Comparison of ENCODE assay signal across 10 mouse cellular contexts in genomic region chr9:92270927-92271326, GRCm38 (mm10). TPM values are rescaled to one million over a fixed set of nuclear protein-coding genes. Genes with fewer than 3 reads are reported as not detected.
DNase-seq lines count a peak whose midpoint lies in the region; ATAC-seq and TF ChIP-seq lines count a peak whose summit lies in the region.
"Had no signal": no experiment of that assay in that cellular context is flagged by ENCODE, and none has a peak within 500 bp of the region (broad histone marks: within the 10 kb centered on the region; RNA-seq: fewer than 3 reads in every experiment).

No protein-coding gene starts in this region.

- H3K4me3 ChIP-seq in midbrain, postnatal 0 days (ENCODE audit: low read depth, low read length) = no peak overlapping the region
- H3K4me3 ChIP-seq in midbrain, embryonic 15.5 days = no peak overlapping the region
- no peak overlapping the region for H3K4me3 ChIP-seq in limb, embryonic 13.5 days
- H3K4me3 ChIP-seq: neural tube, embryonic 13.5 days had no signal

- no peaks in the 10 kb centered on the region for H3K27me3 ChIP-seq in midbrain, postnatal 0 days (ENCODE audit: insufficient read depth, low read length)
- no peaks in the 10 kb centered on the region for H3K27me3 ChIP-seq in midbrain, embryonic 15.5 days (replicated peaks)
- H3K27me3 ChIP-seq in limb, embryonic 13.5 days = no peaks in the 10 kb centered on the region
- H3K27me3 ChIP-seq: neural tube, embryonic 13.5 days had no signal

- H3K9me3 ChIP-seq in midbrain, postnatal 0 days (ENCODE audit: low read length) = no peaks in the 10 kb centered on the region
- no peaks in the 10 kb centered on the region for H3K9me3 ChIP-seq in midbrain, embryonic 15.5 days
- no peaks in the 10 kb centered on the region for H3K9me3 ChIP-seq in limb, embryonic 13.5 days
- H3K9me3 ChIP-seq: neural tube, embryonic 13.5 days had no signal

- peak; percentile 41 for DNase-seq in midbrain, postnatal 0 days (ENCODE audit: low spot score)
- DNase-seq in adrenal gland, postnatal 4 days (ENCODE audit: low spot score in 2 of 2) = peak; percentile 29 to 64
- DNase-seq in gastrocnemius, postnatal 4 days (ENCODE audit: low spot score in 2 of 2) = peak; percentile 46 to 80
- DNase-seq in urinary bladder, postnatal 25 days (ENCODE audit: low spot score) = peak; percentile 24
- DNase-seq in embryo, embryonic 10 days (ENCODE audit: low spot score) = no peak

- no peaks in the 10 kb centered on the region for H3K36me3 ChIP-seq in midbrain, postnatal 0 days (ENCODE audit: insufficient read depth, low read length)
- H3K36me3 ChIP-seq in midbrain, embryonic 15.5 days (replicated peaks) = no peaks in the 10 kb centered on the region
- H3K36me3 ChIP-seq in limb, embryonic 13.5 days = peaks cover 42% of the 10 kb centered on the region
- H3K36me3 ChIP-seq: neural tube, embryonic 13.5 days had no signal

- TF ChIP-seq CTCF in midbrain, postnatal 0 days (IDR thresholded peaks at IDR 0.05) = no peak

- WGBS in midbrain, postnatal 0 days = 41% methylated on average over 4 of the region's 4 CpGs
- 45% methylated on average over 4 of the region's 4 CpGs for WGBS in midbrain, embryonic 15.5 days
- WGBS in limb, embryonic 13.5 days = 35% methylated on average over 4 of the region's 4 CpGs

- H3K27ac ChIP-seq in midbrain, postnatal 0 days (ENCODE audit: low read depth, low read length) = no peak overlapping the region
- no peak overlapping the region for H3K27ac ChIP-seq in midbrain, embryonic 15.5 days
- H3K27ac ChIP-seq in limb, embryonic 13.5 days = no peak overlapping the region
- H3K27ac ChIP-seq: neural tube, embryonic 13.5 days had no signal

- H3K4me1 ChIP-seq in midbrain, postnatal 0 days (ENCODE audit: insufficient read depth, low read length) = no peaks in the 10 kb centered on the region
- no peaks in the 10 kb centered on the region for H3K4me1 ChIP-seq in midbrain, embryonic 15.5 days
- H3K4me1 ChIP-seq in limb, embryonic 13.5 days = peaks cover 18% of the 10 kb centered on the region
- H3K4me1 ChIP-seq: neural tube, embryonic 13.5 days had no signal

- no peak overlapping the region for H3K4me2 ChIP-seq in midbrain, postnatal 0 days (ENCODE audit: low read depth, low read length, poor library complexity, severe bottlenecking)
- H3K4me2 ChIP-seq in midbrain, embryonic 15.5 days = no peak overlapping the region
- no peak overlapping the region for H3K4me2 ChIP-seq in limb, embryonic 13.5 days (replicated peaks)
- H3K4me2 ChIP-seq: neural tube, embryonic 13.5 days had no signal

- no peak for ATAC-seq in midbrain, postnatal 0 days (ENCODE audit: low FRiP score)
- no peak for ATAC-seq in midbrain, embryonic 15.5 days (replicated peaks)
- ATAC-seq in limb, embryonic 13.5 days (ENCODE audit: low FRiP score, low read depth) = 0 out of 2 replicates have a peak, but pooled peaks have one; percentile 38
- no peak for ATAC-seq in inflammation-experienced regulatory T-cells, adult 6 months

- H3K9ac ChIP-seq in midbrain, postnatal 0 days (replicated peaks; ENCODE audit: low read length, poor library complexity, severe bottlenecking) = no peak overlapping the region
- no peak overlapping the region for H3K9ac ChIP-seq in midbrain, embryonic 15.5 days
- no peak overlapping the region for H3K9ac ChIP-seq in limb, embryonic 13.5 days
- H3K9ac ChIP-seq: neural tube, embryonic 13.5 days had no signal

RNA-seq across cellular contexts. Expression of gene Plscr2, which starts 4.5 kb away (rescaled TPM):
- total RNA-seq in midbrain, postnatal 0 days (2014; rRNA removed) = 1.9 TPM in 2 replicates
- polyA plus RNA-seq in midbrain, postnatal 0 days (2015; fragmentation: Nextera tagmentation; extraction: Ambion mirVana) = 1.5 and 1.8 TPM in 2 replicates
- 1.5 and 1.9 TPM in 2 replicates for polyA plus RNA-seq in midbrain, embryonic 15.5 days (2015; fragmentation: Nextera tagmentation; extraction: Ambion mirVana)
- 10 to 100 TPM in 1 of 2 experiments, 1 to 10 TPM in 1; 5.9 to 14.7 TPM for total RNA-seq in adrenal gland, postnatal 4 days (2021)
- 1 to 10 TPM; 1.3 TPM for total RNA-seq in gastrocnemius, postnatal 4 days (2021)
- 1.6 and 2.1 TPM in 2 replicates for polyA plus RNA-seq in limb, embryonic 13.5 days (2015; fragmentation: Nextera tagmentation; extraction: Ambion mirVana)
- not detected for polyA plus RNA-seq in inflammation-experienced regulatory T-cells, adult 6 months (2017; shearing (Covaris generic))

RNA-seq across cellular contexts. Expression of gene Plscr1, which starts 21.4 kb away (rescaled TPM):
- 6.3 and 6.6 TPM in 2 replicates for total RNA-seq in midbrain, postnatal 0 days (2014; rRNA removed)
- 6.7 and 8.5 TPM in 2 replicates for polyA plus RNA-seq in midbrain, postnatal 0 days (2015; fragmentation: Nextera tagmentation; extraction: Ambion mirVana)
- polyA plus RNA-seq in midbrain, embryonic 15.5 days (2015; fragmentation: Nextera tagmentation; extraction: Ambion mirVana) = 8.6 and 8.9 TPM in 2 replicates
- total RNA-seq in adrenal gland, postnatal 4 days (2021) = 10 to 100 TPM; 19.1 to 20.3 TPM
- total RNA-seq in gastrocnemius, postnatal 4 days (2021) = 1 to 10 TPM; 2.5 to 3.1 TPM
- polyA plus RNA-seq in limb, embryonic 13.5 days (2015; fragmentation: Nextera tagmentation; extraction: Ambion mirVana) = 20.4 and 21.0 TPM in 2 replicates
- polyA plus RNA-seq in inflammation-experienced regulatory T-cells, adult 6 months (2017; shearing (Covaris generic)) = 100 to 1,000 TPM in 2 of 3 experiments, 10 to 100 TPM in 1; 87.2 to 159 (median 107) TPM

RNA-seq across cellular contexts. Expression of gene 1700057G04Rik, which starts 38.2 kb away (rescaled TPM):
- total RNA-seq in midbrain, postnatal 0 days (2014; rRNA removed) = not detected in 2 replicates
- not detected in 2 replicates for polyA plus RNA-seq in midbrain, postnatal 0 days (2015; fragmentation: Nextera tagmentation; extraction: Ambion mirVana)
- not detected in 2 replicates for polyA plus RNA-seq in midbrain, embryonic 15.5 days (2015; fragmentation: Nextera tagmentation; extraction: Ambion mirVana)
- not detected for total RNA-seq in adrenal gland, postnatal 4 days (2021)
- not detected for total RNA-seq in gastrocnemius, postnatal 4 days (2021)
- polyA plus RNA-seq in limb, embryonic 13.5 days (2015; fragmentation: Nextera tagmentation; extraction: Ambion mirVana) = not detected in 2 replicates
- under 1 TPM in 1 of 3 experiments, not detected in 2; 0.50 TPM for polyA plus RNA-seq in inflammation-experienced regulatory T-cells, adult 6 months (2017; shearing (Covaris generic))
- total RNA-seq: layer of hippocampus, adult 8-10 months had no signal
- polyA plus RNA-seq: neural tube, embryonic 13.5 days had no signal
